Mouse (Mus musculus) left cerebral cortex, adult 9 months (tissue): Measurements from ENCODE around the gene Hbb-y.
"Not testable (repeated sequence)": the region's sequence is repeated elsewhere in the genome, so short reads cannot be mapped to it uniquely, and the experiment has no call there.

Experiments used
- DNase-seq, 2 experiments: peaks; one replicate each; pipeline ENCODE4 v3.0.0; 2022; ENCODE audit warnings: low spot score in 2 of 2

Gene Hbb-y

DNA sequence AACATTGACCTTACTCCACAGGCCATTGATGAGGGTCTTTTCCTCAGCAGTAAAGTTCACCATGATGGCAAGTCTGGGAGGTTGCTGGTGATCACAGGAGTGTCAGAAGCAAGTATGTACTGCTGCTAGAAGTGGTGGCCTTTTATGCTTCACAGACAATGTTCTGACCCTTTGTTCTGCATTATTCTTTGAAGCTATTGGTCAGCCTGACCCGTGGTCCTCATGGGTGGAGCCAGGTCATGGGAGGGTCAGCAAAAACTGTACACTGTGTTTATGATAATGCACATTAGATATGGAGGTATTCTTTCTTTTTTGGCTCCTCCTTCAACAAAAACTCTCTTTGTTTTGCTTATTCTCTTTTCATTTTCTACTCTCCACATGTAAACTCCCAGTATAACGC lies at the start of gene Hbb-y:
Gene Hbb-y, minus strand, starts transcription at position 127 of the 400 bp plus-strand sequence.
- DNase-seq = no peak

DNA sequence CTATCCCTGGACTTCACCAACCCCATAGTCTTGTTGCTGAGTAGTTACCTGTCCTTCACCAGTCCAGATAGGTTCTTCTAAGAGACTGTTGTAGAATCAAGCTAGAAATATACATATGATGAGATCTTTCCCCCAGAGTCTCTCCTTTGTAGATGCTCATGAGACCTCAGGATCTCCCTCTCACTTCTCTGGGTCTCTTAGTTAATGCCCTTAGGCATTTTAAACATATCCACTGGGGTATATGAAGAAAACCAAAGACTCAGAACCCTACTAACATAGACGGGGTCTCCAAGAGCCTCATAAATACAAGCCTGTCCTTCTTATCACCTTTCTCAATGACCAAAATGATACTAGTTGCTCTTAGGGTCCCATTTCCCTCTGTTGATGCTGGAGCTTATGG lies 41.4 kb upstream of the Hbb-y start, which contains the start of gene Olfr64:
Gene Olfr64, minus strand, starts transcription at position 101 of the 400 bp plus-strand sequence.
- DNase-seq = no peak

GRCm38 (mm10) chr7:103886152-103886551 lies 33.1 kb upstream of the Hbb-y start, which contains the start of gene Olfr66:
Gene Olfr66 (minus strand): TSS chr7:103886252.
- DNase-seq = no peak

- DNase-seq = no peak
Observed at GRCm38 (mm10) chr7:103877093-103877492, 24.1 kb upstream of the Hbb-y start.

DNA sequence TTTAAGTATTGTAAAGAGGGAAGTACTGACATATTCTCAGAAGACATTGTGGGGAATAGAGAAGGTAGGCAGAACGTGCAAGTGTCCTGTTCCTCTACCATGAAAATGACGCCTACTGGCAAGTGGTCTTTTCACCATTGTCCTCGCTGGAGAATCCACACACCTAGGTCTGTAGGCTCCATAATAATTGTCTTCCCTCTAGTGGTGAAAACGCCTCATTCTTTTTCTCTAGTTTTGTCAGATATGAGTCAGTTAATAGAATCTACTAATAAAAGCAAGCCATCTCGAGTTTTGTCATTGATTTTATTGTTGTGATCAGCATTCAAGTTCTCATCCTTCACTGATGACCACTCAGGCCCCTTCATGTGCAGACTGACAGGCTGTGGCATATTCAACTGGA lies 21.4 kb upstream of the Hbb-y start:
- DNase-seq = no peak

DNA sequence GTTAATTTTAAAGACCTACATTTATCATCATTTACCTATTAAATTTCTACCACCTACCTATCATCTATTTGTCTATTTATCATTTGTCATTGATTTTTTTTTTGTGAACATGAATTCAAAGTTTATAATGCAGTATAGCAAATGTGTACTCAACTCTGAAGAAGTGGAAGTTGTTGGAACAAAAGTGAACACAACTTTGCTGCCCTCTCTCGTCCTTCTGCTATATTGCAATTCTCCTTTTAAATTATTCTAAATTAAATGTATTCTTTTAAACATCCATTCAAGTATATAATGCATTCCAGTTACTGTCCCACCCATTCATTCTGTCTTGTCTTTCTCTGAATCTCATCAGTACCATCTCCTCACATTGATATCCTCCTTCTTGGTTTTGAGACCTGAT lies 20.0 kb upstream of the Hbb-y start:
- DNase-seq = peak in 1 of 2 experiments; percentile 3

DNA sequence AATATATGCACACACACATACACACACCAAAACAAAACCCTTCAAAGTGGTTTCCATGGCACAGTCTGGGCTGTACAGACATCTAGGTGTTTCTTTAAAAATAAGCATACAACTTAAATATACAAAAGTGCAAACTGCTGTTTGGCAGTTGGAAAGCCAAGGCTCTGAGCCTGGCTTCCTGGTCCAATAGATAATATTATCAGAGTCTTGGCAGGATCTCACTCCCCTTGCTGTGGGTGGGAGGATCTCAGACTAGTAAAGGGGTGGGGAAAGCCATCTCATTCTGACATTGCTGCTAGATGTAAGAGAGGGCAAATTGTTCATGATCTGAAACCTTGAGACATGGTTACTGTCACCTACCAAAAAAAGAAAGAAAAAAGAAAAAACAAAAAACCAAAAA lies 17.7 kb upstream of the Hbb-y start:
- no peak for DNase-seq

DNA sequence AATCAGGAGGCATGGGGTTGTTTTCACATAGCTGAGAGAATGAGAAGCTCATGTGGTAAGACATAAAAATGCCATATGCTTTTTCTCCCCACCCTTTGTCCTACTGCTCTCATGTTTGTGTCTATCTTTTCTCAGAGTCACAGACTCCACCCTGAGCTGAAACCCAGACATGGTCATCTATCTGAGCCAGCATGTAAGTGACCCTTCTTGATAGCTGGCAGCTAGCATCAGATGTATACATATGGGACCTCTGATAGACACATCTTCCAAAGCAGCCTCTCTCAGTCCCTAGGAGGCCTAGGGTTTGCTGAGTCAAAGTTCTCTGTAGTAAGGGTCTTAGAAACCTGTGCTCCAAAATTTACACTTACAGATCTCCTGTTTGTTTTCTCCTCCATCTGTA lies 12.7 kb upstream of the Hbb-y start:
- no peak for DNase-seq

DNA sequence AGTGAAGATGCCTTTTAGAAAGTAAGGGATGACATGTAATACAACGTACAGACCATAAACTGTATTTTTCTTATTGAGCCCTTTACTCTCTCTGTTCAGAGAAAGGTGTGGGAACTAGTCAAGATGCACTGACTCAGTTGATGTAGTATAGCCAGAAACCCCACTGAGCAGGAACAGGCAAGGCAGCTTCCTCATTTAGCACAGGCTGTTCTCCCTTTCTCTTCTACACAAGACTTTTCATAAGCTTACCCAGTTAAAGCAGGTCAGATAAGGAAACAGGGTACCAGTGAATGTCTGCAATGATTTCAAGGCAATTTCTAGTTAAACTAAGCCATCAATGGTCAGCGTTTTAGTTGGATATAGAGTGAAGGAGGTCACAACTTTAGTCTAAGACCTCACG lies 8.5 kb upstream of the Hbb-y start:
- no peak for DNase-seq

- DNase-seq = no peak
Observed at GRCm38 (mm10) chr7:103860855-103861254, 7.8 kb upstream of the Hbb-y start.

- DNase-seq = no peak
Observed at GRCm38 (mm10) chr7:103859076-103859475, 6.1 kb upstream of the Hbb-y start.

GRCm38 (mm10) chr7:103854669-103855068 lies 1.7 kb upstream of the Hbb-y start:
- no peak for DNase-seq

DNA sequence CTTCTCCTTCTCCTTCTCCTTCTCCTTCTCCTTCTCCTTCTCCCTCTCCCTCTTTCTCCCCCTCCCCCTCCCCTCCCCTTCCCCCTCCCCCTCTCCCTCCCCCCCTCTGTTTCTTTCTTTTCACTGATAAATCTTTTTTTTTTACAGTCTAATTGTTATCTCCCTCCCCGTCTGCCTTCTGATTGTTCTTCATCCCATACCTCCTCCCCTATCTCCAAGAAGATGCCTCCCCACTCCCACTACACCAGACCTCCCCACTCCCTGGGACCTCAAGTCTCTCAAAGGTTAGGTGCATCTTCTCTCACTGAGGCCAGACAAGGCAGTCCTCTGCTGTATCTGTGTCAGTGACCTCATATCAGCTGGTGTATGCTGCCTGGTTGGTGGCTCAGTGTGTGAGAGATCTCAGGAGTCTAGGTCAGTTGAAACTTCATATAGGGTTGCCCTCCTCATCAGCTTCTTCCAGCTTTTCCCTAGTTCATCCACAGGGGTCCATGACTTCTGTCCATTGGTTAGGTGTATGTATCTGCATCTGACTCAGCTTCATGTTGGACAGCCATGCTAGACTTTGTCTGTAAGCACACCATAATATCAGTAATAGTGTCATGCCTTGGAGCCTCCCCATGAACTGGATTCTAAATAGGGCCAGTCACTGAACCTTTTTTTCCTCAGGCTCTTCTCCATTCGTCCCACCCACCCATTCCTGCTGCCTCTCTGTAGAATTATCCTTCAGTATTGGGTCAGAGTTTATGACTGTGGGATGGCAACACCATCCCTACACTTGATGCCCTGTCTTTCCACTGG lies 8.3 kb downstream of the Hbb-y start:
- DNase-seq = no peak

DNA sequence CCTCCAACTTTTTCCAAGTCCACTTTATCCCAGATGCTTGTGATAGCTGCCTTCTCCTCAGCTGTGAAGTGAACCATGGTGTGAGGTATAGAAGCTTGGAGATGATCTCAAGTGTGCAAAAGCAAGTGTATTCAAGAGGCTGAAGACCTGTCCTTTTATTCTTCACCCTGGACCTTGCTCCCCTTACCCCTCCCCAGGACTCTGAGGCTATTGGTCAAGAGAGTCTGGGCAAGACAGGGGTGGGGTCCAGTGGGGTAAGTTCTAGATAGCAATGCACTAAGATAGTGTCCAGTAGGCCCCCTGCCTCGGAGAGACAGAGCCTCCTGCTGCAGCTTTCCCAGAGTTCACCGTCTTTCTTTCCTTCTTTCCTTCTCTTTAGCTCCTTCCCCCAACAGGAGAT lies 10.0 kb downstream of the Hbb-y start, which contains the start of gene Hbb-bh1:
Gene Hbb-bh1, minus strand, starts transcription at position 131 of the 400 bp plus-strand sequence.
- DNase-seq = no peak

GRCm38 (mm10) chr7:103840268-103840667 lies 12.7 kb downstream of the Hbb-y start, which contains the start of gene Hbb-bh2:
Gene Hbb-bh2 (minus strand): TSS chr7:103840520.
- DNase-seq = no peak

DNA sequence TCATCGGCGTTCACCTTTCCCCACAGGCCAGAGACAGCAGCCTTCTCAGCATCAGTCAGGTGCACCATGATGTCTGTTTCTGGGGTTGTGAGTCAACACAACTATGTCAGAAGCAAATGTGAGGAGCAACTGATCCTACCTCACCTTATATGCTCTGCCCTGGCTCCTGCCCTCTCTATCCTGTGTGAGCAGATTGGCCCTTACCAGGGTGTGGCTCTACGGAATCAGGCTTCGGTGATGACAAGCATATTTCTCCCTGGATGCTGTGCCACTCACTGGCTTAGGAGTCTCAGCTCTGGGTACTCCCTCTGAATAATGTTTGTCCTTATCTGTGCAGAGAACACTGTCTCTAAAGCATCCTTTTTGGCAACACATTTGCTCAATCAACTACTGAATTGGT lies 25.2 kb downstream of the Hbb-y start, which contains the start of gene Hbb-bs:
Gene Hbb-bs, minus strand, starts transcription at position 289 of the 400 bp plus-strand sequence.
- DNase-seq = no peak

DNA sequence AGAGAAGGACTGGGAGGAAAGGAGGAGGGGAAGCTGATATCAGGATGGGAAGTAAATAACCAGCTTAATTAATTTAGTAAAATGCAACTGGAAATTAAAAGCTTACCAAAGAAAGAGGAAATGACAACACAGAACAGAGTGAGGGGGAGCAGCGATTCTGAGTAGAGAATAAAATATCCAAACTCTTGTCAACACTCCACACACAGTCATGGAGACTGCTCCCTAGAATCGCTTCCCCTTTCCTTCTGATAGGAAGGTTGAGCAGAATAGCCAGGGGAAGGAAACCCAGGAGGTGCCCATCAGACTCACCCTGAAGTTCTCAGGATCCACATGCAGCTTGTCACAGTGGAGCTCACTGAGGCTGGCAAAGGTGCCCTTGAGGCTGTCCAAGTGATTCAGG lies 25.9 kb downstream of the Hbb-y start:
- not testable (repeated sequence) for DNase-seq

GRCm38 (mm10) chr7:103826255-103826887 lies 26.6 kb downstream of the Hbb-y start:
- no peak for DNase-seq

DNA sequence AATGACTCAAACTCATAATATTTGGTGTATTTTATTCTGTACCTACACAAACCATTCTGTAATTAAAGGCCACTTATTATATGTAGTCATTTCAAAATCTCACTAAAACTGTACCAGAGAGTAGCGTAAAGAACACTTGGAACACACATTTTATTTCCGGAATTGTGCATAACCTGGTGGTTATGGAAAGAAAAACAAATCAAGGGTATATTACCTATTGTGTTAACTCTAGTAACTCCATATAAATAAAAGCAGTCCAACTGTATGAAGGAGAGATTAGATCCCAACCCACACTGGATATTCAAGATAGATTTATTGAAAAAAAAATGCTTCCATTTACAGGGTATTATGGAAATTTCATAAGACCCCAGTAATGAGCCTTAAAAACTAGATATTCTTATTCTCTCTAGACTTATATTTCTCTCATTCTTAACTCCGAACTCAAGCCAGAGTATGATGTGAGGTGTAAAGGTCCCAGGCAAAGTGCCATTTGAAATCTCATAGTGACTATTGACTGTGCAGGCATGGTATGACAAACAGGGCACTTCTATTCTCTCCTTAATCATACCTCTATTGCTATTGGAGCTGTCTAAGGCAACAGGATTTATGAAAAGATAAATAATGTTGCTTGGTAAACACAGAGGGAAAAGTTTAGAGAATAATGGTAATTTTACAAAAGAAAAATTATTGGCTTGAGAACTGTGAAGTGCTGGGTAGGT lies 27.3 kb downstream of the Hbb-y start:
- DNase-seq = no peak

DNA sequence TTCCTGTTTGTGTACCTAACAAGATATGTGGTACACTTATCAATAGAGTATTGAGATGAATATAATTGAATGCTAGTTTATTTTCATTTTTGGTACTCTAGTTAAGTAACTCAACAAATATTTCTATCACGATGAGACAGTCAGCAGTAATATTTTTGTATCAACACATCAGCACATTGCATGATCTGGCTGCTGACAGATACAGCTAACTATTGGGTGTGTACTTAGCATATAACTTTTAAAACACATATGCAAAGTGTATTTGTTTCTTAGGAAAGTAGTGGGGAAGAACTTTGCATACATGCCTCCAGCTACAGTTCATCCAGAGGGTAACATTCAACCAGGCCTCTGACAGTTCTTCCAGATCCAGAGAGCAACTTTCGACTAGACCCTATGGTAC lies 28.4 kb downstream of the Hbb-y start:
- no peak for DNase-seq

DNA sequence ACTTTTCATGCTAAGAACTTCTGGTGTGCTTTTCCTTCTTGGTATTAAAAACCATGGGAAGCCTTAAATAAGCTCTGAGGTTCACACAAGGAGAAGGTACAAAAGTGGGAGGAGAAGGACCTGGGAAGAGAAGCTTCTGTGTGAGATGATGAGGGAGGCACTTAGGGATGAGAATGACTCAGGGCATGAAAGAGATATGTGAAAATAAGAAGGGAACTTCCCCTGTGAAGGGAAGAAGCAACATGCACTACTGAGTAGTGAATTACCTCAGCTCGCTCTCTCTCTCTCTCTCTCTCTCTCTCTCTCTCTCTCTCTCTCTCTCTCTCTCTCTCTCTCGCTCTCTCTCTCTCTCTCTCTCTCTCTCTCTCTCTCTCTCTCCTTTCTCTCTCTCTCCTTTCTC lies 37.9 kb downstream of the Hbb-y start:
- DNase-seq = not testable (repeated sequence)

GRCm38 (mm10) chr7:103813766-103814165 lies 39.2 kb downstream of the Hbb-y start, which contains the start of gene Hbb-bt:
Gene Hbb-bt (minus strand): TSS chr7:103813996.
- no peak for DNase-seq
